Mouse (Mus musculus): ENCODE data around the gene Mmp17.

GRCm38 (mm10) chr5:129545787-129546186 is 38.2 kb upstream of the Mmp17 start:
- no peak for TF ChIP-seq CTCF (IDR thresholded peaks at IDR 0.05)
- TF ChIP-seq POLR2A (IDR thresholded peaks at IDR 0.05; ENCODE audit: insufficient read depth, low read depth, low read length), result no peak
